Mouse (Mus musculus) lung, postnatal 0 days (tissue): ENCODE data around the gene Them4. TPM values are rescaled to one million over a fixed set of nuclear protein-coding genes. Genes with fewer than 3 reads are reported as not detected.

ENCODE experiments used
- ATAC-seq: fragments of 200-750 bp; cut with Nextera tagmentation; 2 replicates; pipeline ENCODE4 v1.8.0; 2017; ENCODE audit warnings: moderate library complexity
- DNase-seq: peaks from one replicate; pipeline ENCODE4 v3.0.0-alpha.2; 2016; ENCODE audit warnings: low spot score
- H3K27ac ChIP-seq: fragments of 300-500 bp; sonication (generic); 2 replicates; pipeline ENCODE4 v1.5.1; 2014; ENCODE audit warnings: antibody characterized with exemption, mild to moderate bottlenecking, low read length, mixed read lengths
- H3K27me3 ChIP-seq: fragments of 300-500 bp; sonication (generic); replicated peaks from 2 replicates; pipeline ENCODE4 v1.6.1; 2014; ENCODE audit warnings: low read length, mixed read lengths; ENCODE audit not compliant: insufficient read depth
- H3K36me3 ChIP-seq: fragments of 300-500 bp; sonication (generic); 2 replicates; pipeline ENCODE4 v1.6.1; 2014; ENCODE audit warnings: low read length, mixed read lengths; ENCODE audit not compliant: insufficient read depth
- H3K4me1 ChIP-seq: fragments of 300-500 bp; sonication (generic); 2 replicates; pipeline ENCODE4 v1.6.1; 2014; ENCODE audit warnings: antibody characterized with exemption, low read depth, low read length, mixed read lengths; ENCODE audit not compliant: insufficient read depth
- H3K4me2 ChIP-seq: fragments of 300-500 bp; sonication (generic); replicated peaks from 2 replicates; pipeline ENCODE4 v1.6.1; 2014; ENCODE audit warnings: low read depth, mild to moderate bottlenecking, low read length, moderate library complexity, mixed read lengths
- H3K4me3 ChIP-seq: fragments of 300-500 bp; sonication (generic); 2 replicates; pipeline ENCODE4 v1.5.1; 2014; ENCODE audit warnings: low read depth, low read length
- H3K9ac ChIP-seq: fragments of 300-500 bp; sonication (generic); replicated peaks from 2 replicates; pipeline ENCODE4 v1.6.1; 2014; ENCODE audit warnings: low read depth, mild to moderate bottlenecking
- H3K9me3 ChIP-seq: fragments of 300-500 bp; sonication (generic); 2 replicates; pipeline ENCODE4 v1.6.1; 2016; ENCODE audit warnings: low read length, mixed read lengths
- CTCF ChIP-seq: IDR thresholded peaks from 2 replicates; pipeline ENCODE4 v1.5.1; 2016; ENCODE audit warnings: antibody characterized with exemption, mild to moderate bottlenecking
- EP300 ChIP-seq: IDR thresholded peaks from 2 replicates; pipeline ENCODE4 v1.6.1; 2016; ENCODE audit warnings: antibody characterized with exemption, mild to moderate bottlenecking, control low read depth
- WGBS: fragments of 180-500 bp; shearing (Covaris S2); extraction: QIAGEN DNeasy Blood & Tissue Kit; methylation state at CpG from one replicate; pipeline ENCODE4 v1.1.7; 2014; 5-methylcytosine and 5-hydroxymethylcytosine counted together
- polyA plus RNA-seq: library from polyadenylated mRNA; unstranded; fragments of >200 nt; fragmentation: Nextera tagmentation; extraction: Ambion mirVana; gene quantifications from 2 replicates; pipeline ENCODE4 v1.2.1, GENCODE M21; 2015

Them4 gene
- polyA plus RNA-seq, 1 experiment from 2014 or later = 7.7 TPM

GRCm38 (mm10) chr3:94342552-94342951, 32.7 kb downstream of the Them4 start:
- Histone ChIP-seq H3K9ac (no peak overlapping the region), H3K9me3 (no peaks in the 10 kb centered on the region), H3K27ac (no peak overlapping the region), H3K36me3 (no peaks in the 10 kb centered on the region), H3K27me3 (no peaks in the 10 kb centered on the region), H3K4me3 (no peak overlapping the region), H3K4me2 (no peak overlapping the region), H3K4me1 (no peaks in the 10 kb centered on the region)
- 48% methylated on average over 1 of the region's 1 CpGs for WGBS
- TF ChIP-seq CTCF = no peak
- no peak for TF ChIP-seq EP300
- DNase-seq (no peak), ATAC-seq (no peak)

GRCm38 (mm10) chr3:94344182-94344581, 34.3 kb downstream of the Them4 start:
- Histone ChIP-seq H3K9ac (no peak overlapping the region), H3K27ac (no peak overlapping the region), H3K4me3 (no peak overlapping the region), H3K4me1 (no peaks in the 10 kb centered on the region), H3K27me3 (no peaks in the 10 kb centered on the region), H3K9me3 (no peaks in the 10 kb centered on the region), H3K36me3 (no peaks in the 10 kb centered on the region), H3K4me2 (no peak overlapping the region)
- TF ChIP-seq CTCF = no peak
- TF ChIP-seq EP300 = no peak
- DNase-seq (no peak), ATAC-seq (no peak)
- 86% methylated on average over 2 of the region's 2 CpGs for WGBS

GRCm38 (mm10) chr3:94344897-94345296, 35.0 kb downstream of the Them4 start:
- 55% methylated on average over 3 of the region's 3 CpGs for WGBS
- no peaks in the 10 kb centered on the region for H3K9me3 ChIP-seq
- H3K4me3 ChIP-seq = no peak overlapping the region
- no peak for TF ChIP-seq CTCF
- TF ChIP-seq EP300 = no peak
- H3K4me1 ChIP-seq = no peaks in the 10 kb centered on the region
- no peak overlapping the region for H3K27ac ChIP-seq
- no peak overlapping the region for H3K4me2 ChIP-seq
- no peak for ATAC-seq
- no peak for DNase-seq
- H3K36me3 ChIP-seq = no peaks in the 10 kb centered on the region
- no peaks in the 10 kb centered on the region for H3K27me3 ChIP-seq
- no peak overlapping the region for H3K9ac ChIP-seq

GRCm38 (mm10) chr3:94348146-94348545, 38.3 kb downstream of the Them4 start:
- no peak for TF ChIP-seq CTCF
- no peak for TF ChIP-seq EP300
- H3K9ac ChIP-seq = no peak overlapping the region
- DNase-seq (no peak), ATAC-seq (no peak)
- no peak overlapping the region for H3K4me3 ChIP-seq
- H3K27ac ChIP-seq = no peak overlapping the region
- WGBS = 56% methylated on average over 2 of the region's 2 CpGs
- H3K9me3 ChIP-seq = no peaks in the 10 kb centered on the region
- no peaks in the 10 kb centered on the region for H3K4me1 ChIP-seq
- H3K4me2 ChIP-seq = no peak overlapping the region
- H3K27me3 ChIP-seq = no peaks in the 10 kb centered on the region
- H3K36me3 ChIP-seq = no peaks in the 10 kb centered on the region

GRCm38 (mm10) chr3:94360812-94361211, 50.9 kb downstream of the Them4 start:
- H3K9me3 ChIP-seq = peaks cover 3% of the 10 kb centered on the region; the same call in 1 of the 2 replicates
- no peak overlapping the region for H3K4me2 ChIP-seq
- H3K9ac ChIP-seq = no peak overlapping the region
- ATAC-seq = no peak
- no peaks in the 10 kb centered on the region for H3K36me3 ChIP-seq
- H3K27me3 ChIP-seq = 0 out of 2 replicates have a peak, but pooled peaks cover 5% of the 10 kb centered on the region
- no peaks in the 10 kb centered on the region; the same call in 1 of the 2 replicates for H3K4me1 ChIP-seq
- TF ChIP-seq EP300 (no peak), CTCF (peak; percentile 65)
- H3K27ac ChIP-seq = no peak overlapping the region
- WGBS = 0% methylated on average over 1 of the region's 1 CpGs
- DNase-seq = peak; percentile 51
- no peak overlapping the region for H3K4me3 ChIP-seq

GRCm38 (mm10) chr3:94362138-94362537, 52.2 kb downstream of the Them4 start, which contains the start of gene C2cd4d:
Gene C2cd4d (plus strand): TSS chr3:94362438.
- Histone ChIP-seq H3K4me3 (peak within 1 kb of the TSS; percentile 38), H3K4me1 (no peaks in the 10 kb centered on the region; the same call in 1 of the 2 replicates), H3K4me2 (peak within 1 kb of the TSS; percentile 79), H3K9me3 (peaks cover 3% of the 10 kb centered on the region; the same call in 1 of the 2 replicates), H3K9ac (no peak within 1 kb of the TSS), H3K36me3 (no peaks in the 10 kb centered on the region), H3K27ac (no peak within 1 kb of the TSS), H3K27me3 (0 out of 2 replicates have a peak, but pooled peaks cover 5% of the 10 kb centered on the region)
- TF ChIP-seq EP300 = no peak
- no peak for TF ChIP-seq CTCF
- DNase-seq = no peak
- ATAC-seq = no peak
- WGBS = 54% methylated on average over 7 of the region's 7 CpGs
